Mouse (Mus musculus) olfactory bulb, adult 2 months (tissue): ENCODE measurements at regions not wholly inside any gene's neighbourhood (a gene's known extent, or its start where the extent isn't known, plus 50 kb on each side); places are given as distances from the start of the nearest gene placed in this dataset.

Experiments used
- CTCF ChIP-seq: fragments of 200-500 bp; IDR thresholded peaks from 2 replicates; pipeline ENCODE4 v1.5.1; 2012; ENCODE audit warnings: low read depth, mild to moderate bottlenecking, low read length, moderate library complexity; ENCODE audit not compliant: insufficient read depth
- POLR2A ChIP-seq: fragments of 200-500 bp; IDR thresholded peaks from 2 replicates; pipeline ENCODE4 v1.6.1; 2012; ENCODE audit warnings: mild to moderate bottlenecking, low read depth, low read length, moderate library complexity; ENCODE audit not compliant: insufficient read depth

GRCm38 (mm10) chr3:149845083-149845825, 854.9 kb upstream of the Adgrl2 start:
- TF ChIP-seq POLR2A (no peak), CTCF (no peak)
